ENCODE assay signal across 11 mouse cellular contexts in genomic region chr4:138553516-138553933, GRCm38 (mm10).
A peak's percentile ranks its signal among the peaks of the same experiment; 100 is the strongest.
DNase-seq lines count a peak whose midpoint lies in the region; ATAC-seq and TF ChIP-seq lines count a peak whose summit lies in the region.
"Had no signal": no experiment of that assay in that cellular context is flagged by ENCODE, and none has a peak within 500 bp of the region (broad histone marks: within the 10 kb centered on the region; RNA-seq: fewer than 3 reads in every experiment).

No protein-coding gene starts in this region.

- intact Hi-C loops in left cerebral cortex, postnatal 10 days (cut with DNase I), result loop anchor here (10.0 kb wide), 1 partner anchor 301 kb away; no protein-coding TSS in a partner anchor

- H3K4me3 ChIP-seq in forebrain, postnatal 0 days (ENCODE audit: low read depth, low read length), result no peak overlapping the region

- peak; percentile 17; the same call in 1 of the 2 replicates for ATAC-seq in forebrain, postnatal 0 days
- ATAC-seq in megakaryocyte, adult 5-6 weeks (ENCODE audit: poor library complexity, severe bottlenecking), result no peak

- H3K36me3 ChIP-seq in forebrain, postnatal 0 days (ENCODE audit: insufficient read depth), result no peaks in the 10 kb centered on the region

- no peak overlapping the region for H3K27ac ChIP-seq in forebrain, postnatal 0 days (ENCODE audit: low read depth, low read length)
- H3K27ac ChIP-seq: macrophage had no signal

- H3K27me3 ChIP-seq in forebrain, postnatal 0 days (ENCODE audit: insufficient read depth, low read length), result no peaks in the 10 kb centered on the region

- 35% methylated on average over 8 of the region's 8 CpGs for WGBS in forebrain, postnatal 0 days

- no peak overlapping the region for H3K4me2 ChIP-seq in forebrain, postnatal 0 days (ENCODE audit: low read depth)

- DNase-seq in heart, adult 11 months, result peak; percentile 94
- DNase-seq in heart, adult 8-10 months (ENCODE audit: low spot score), result no peak
- DNase-seq in Muller cell, postnatal 12 days (ENCODE audit: inconsistent ontology term), result peak; percentile 29
- no peak for DNase-seq in forebrain, postnatal 0 days
- DNase-seq in left cerebral cortex, postnatal 10 days (ENCODE audit: extremely low spot score in 1 of 2, low spot score in 2 of 2), result peak; percentile 34 to 53
- DNase-seq in testis, postnatal 14 days (ENCODE audit: low spot score), result no peak
- DNase-seq: gastrocnemius, postnatal 25 days; liver; thymus, adult 2 months had no signal

- no peak overlapping the region for H3K9ac ChIP-seq in forebrain, postnatal 0 days

- H3K4me1 ChIP-seq in forebrain, postnatal 0 days (ENCODE audit: insufficient read depth), result peaks cover 14% of the 10 kb centered on the region

- TF ChIP-seq CTCF in forebrain, postnatal 0 days (IDR thresholded peaks at IDR 0.05; ENCODE audit: low read depth), result no peak

- no peaks in the 10 kb centered on the region for H3K9me3 ChIP-seq in forebrain, postnatal 0 days (ENCODE audit: low read length)

Comparison
In these comparisons a context has a peak if more than half of its experiments do, and no peak if none do; other contexts are left out.
1. DNase-seq: peak in heart, adult 11 months (single experiment), Muller cell, postnatal 12 days (single experiment) and left cerebral cortex, postnatal 10 days (2 of 2); none in heart, adult 8-10 months (single experiment), forebrain, postnatal 0 days (single experiment) and testis, postnatal 14 days (single experiment).